Mouse (Mus musculus) C2C12 (cell line): Measurements from ENCODE around the gene Tanc2.

Experiments used
- CTCF ChIP-seq: IDR thresholded peaks from one replicate; pipeline ENCODE4 v1.5.1; 2011; ENCODE audit not compliant: control insufficient read depth, insufficient read depth, insufficient read length
- MAX ChIP-seq: IDR thresholded peaks from one replicate; pipeline ENCODE4 v1.6.1; 2011; ENCODE audit warnings: mild to moderate bottlenecking, control low read depth
- USF1 ChIP-seq: IDR thresholded peaks from one replicate; pipeline ENCODE4 v1.6.1; 2011; ENCODE audit warnings: low read depth, mild to moderate bottlenecking, control low read depth, moderate library complexity

DNA sequence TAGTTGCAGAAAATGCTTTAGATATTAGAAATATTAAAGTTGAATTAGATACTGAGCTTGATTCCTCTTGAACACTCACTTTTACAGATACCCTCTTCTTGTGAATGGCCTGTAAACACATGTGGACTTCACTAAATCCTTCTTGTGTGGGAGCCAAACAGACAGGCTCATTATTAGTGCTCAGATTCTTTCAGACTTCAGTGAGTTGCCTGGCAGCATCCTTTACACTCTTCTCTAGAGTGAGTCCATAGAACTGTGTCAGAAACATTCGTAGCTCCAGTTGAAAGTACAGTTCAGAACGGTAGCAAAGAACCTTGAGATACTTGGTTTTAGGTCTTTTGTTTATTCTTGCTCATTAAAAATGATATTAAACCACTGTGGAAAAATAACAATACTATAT is 169.6 kb downstream of the Tanc2 start:
- TF ChIP-seq CTCF (no peak), USF1 (no peak), MAX (no peak)
